Mouse (Mus musculus): Measurements from ENCODE around the gene Gm4559. TPM values are rescaled to one million over a fixed set of nuclear protein-coding genes. Genes with fewer than 3 reads are reported as not detected.
"Not testable (repeated sequence)": the region's sequence is repeated elsewhere in the genome, so short reads cannot be mapped to it uniquely, and the experiment has no call there.

Gene Gm4559
- total RNA-seq, 2 experiments from 2014 or later = not detected

DNA sequence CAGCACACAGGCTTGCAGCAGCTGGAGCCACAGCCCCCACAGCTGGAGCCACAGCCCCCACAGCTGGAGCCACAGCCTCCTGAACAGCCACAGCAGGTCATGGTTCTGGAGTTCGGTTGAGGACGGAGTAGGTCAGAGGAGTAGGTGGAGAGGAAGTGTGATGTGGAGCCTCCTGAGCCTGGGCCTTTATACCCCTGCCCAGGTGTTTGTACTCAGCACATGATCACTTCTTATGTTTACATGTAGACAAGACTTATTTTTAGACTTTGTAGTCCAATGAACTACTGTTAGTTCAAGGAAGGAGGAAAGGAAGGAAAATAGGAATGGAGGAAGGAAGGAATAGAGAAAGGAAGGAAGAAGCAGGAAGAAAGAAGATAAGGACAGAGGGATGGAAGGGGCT is 33.2 kb downstream of the Gm4559 start, which contains the start of gene Gm40460:
TSS of gene Gm40460 (minus strand) at position 101 of the 400 bp plus-strand sequence.
- Histone ChIP-seq H3K27ac (no peak within 1 kb of the TSS), H3K4me3 (no peak within 1 kb of the TSS)
- DNase-seq = no peak
- intact Hi-C loops (cut with DNase I) = no loop called here
- no peak for TF ChIP-seq CTCF (IDR thresholded peaks at IDR 0.05)

DNA sequence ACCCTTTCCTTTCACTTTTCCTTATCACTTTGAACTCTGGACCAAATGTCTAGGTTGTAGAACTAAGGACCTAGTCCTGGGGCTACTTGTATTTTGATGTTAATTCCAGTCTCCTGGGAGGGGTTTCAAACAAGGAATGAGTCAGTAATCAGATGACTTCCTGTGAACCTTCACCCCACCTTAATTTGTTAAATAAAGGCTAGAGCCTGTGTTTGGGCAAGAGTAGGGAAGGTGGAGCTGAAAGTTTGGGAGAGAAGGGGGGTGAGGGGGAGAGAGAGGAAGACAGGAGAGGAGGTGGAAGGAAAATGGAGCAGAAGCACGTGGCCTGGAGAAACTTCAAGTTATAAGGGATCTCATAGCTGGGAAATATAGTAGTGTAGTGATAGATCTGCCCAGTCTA is 42.6 kb downstream of the Gm4559 start:
- TF ChIP-seq CTCF (IDR thresholded peaks at IDR 0.05) = no peak
- no peak overlapping the region for H3K27ac ChIP-seq
- H3K4me3 ChIP-seq = no peak overlapping the region
- intact Hi-C loops (cut with DNase I) = no loop called here
- DNase-seq = no peak

DNA sequence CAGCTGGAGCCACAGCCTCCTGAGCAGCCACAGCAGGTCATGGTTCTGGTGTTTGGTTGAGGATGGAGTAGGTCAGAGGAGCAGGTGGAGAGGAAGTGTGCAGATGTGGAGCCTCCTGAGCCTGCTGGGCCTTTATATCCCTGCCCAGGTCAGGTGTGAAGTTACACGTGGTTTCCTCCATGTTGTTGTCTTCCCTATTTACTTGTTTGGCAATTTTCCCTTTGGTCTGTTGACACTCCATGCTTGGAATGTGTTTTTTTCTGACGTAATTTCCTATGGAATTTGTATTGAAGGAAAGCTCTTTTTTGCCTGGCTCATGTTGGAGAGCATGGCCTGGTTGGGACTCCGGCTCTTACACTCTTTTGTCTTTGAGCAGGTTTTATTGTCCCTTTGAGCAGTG is 44.3 kb downstream of the Gm4559 start, which contains the start of gene Krtap5-5:
TSS of gene Krtap5-5 (minus strand) at position 101 of the 400 bp plus-strand sequence.
- DNase-seq; H3K27ac ChIP-seq; intact Hi-C loops (cut with DNase I): not testable (repeated sequence)

DNA sequence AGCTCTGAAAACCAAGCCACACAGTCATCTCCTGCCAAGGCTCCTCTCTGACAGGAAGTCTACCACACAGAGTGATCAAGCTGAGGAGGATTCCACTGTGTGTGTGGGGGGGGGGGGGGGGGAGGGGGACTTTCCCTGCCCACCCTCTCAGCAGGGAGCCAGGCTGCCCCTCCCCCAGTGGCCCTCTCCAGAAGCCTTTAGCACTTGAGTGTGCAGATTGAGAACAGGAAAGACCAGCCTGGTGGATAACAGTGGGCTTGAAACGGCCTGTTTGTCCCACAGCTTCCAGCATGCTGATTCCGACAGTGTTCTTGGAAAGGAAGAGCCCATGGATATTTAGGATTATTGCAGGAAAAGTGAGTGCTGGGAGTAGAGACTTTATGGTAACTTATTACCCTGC is 49.6 kb downstream of the Gm4559 start:
- intact Hi-C loops (cut with DNase I) = no loop called here
- H3K27ac ChIP-seq = no peak overlapping the region
- TF ChIP-seq CTCF (IDR thresholded peaks at IDR 0.05) = no peak

More for the DNA sequence above, 44.3 kb downstream of the Gm4559 start, which contains the start of gene Krtap5-5:
- not testable (repeated sequence) for H3K4me3 ChIP-seq

More for the DNA sequence above, 49.6 kb downstream of the Gm4559 start:
- no peak overlapping the region for H3K4me3 ChIP-seq
- no peak for DNase-seq

Other genes starting within 250 kb of the Gm4559 start
- gene Mob2, start 213.3 kb downstream of the Gm4559 start, total RNA-seq (2021) = 10 to 100 TPM; 52.2 to 53.1 TPM
- gene Dusp8, start 178.5 kb downstream of the Gm4559 start, total RNA-seq (2021) = 10 to 100 TPM; 20.5 to 44.4 TPM
- not detected for gene Gm45618, start 153.6 kb downstream of the Gm4559 start, total RNA-seq (2021)
- gene Gm39115, start 138.3 kb downstream of the Gm4559 start, total RNA-seq (2021) = not detected
- not detected for gene Gm45337, start 129.8 kb downstream of the Gm4559 start, total RNA-seq (2021)
- gene Gm29735, start 117.2 kb downstream of the Gm4559 start, total RNA-seq (2021) = not detected
- not detected for gene Gm4553, start 108.6 kb downstream of the Gm4559 start, total RNA-seq (2021)
- not detected for gene Krtap5-2, start 98.4 kb downstream of the Gm4559 start, total RNA-seq (2021)
- gene Gm10153, start 84.0 kb downstream of the Gm4559 start, total RNA-seq (2021) = not detected
- not detected for gene Krtap5-3, start 73.0 kb downstream of the Gm4559 start, total RNA-seq (2021)
- gene Gm7579, start 62.5 kb downstream of the Gm4559 start, total RNA-seq (2021) = not detected
- gene Krtap5-5, start 44.4 kb downstream of the Gm4559 start, total RNA-seq (2021) = not detected
- gene Gm40460, start 33.3 kb downstream of the Gm4559 start, total RNA-seq (2021) = not detected
- not detected for gene Gm2431, start 16.0 kb downstream of the Gm4559 start, total RNA-seq (2021)
- gene Krtap5-1, start 22.8 kb upstream of the Gm4559 start, total RNA-seq (2021) = not detected
- gene Krtap5-4, start 29.2 kb upstream of the Gm4559 start, total RNA-seq (2021) = not detected
- 1 to 10 TPM; 3.0 to 4.1 TPM for gene Ifitm10, start 99.4 kb upstream of the Gm4559 start, total RNA-seq (2021)
- 1 to 10 TPM; 1.5 to 1.8 TPM for gene Gm49369, start 108.3 kb upstream of the Gm4559 start, total RNA-seq (2021)
- 100 to 1,000 TPM; 411 to 467 TPM for gene Ctsd, start 113.7 kb upstream of the Gm4559 start, total RNA-seq (2021)
- not detected for gene Syt8, start 160.5 kb upstream of the Gm4559 start, total RNA-seq (2021)
- gene Tnni2, start 167.4 kb upstream of the Gm4559 start, total RNA-seq (2021) = over 10,000 TPM; 15,929 to 19,962 TPM
- gene Lsp1, start 186.4 kb upstream of the Gm4559 start, total RNA-seq (2021) = 10 to 100 TPM; 25.8 to 47.3 TPM
- over 10,000 TPM; 28,899 to 38,022 TPM for gene Tnnt3, start 224.5 kb upstream of the Gm4559 start, total RNA-seq (2021)

Data from gastrocnemius, adult 2 months (tissue).